Mouse (Mus musculus): ENCODE results near the gene Hspa1b.

DNA sequence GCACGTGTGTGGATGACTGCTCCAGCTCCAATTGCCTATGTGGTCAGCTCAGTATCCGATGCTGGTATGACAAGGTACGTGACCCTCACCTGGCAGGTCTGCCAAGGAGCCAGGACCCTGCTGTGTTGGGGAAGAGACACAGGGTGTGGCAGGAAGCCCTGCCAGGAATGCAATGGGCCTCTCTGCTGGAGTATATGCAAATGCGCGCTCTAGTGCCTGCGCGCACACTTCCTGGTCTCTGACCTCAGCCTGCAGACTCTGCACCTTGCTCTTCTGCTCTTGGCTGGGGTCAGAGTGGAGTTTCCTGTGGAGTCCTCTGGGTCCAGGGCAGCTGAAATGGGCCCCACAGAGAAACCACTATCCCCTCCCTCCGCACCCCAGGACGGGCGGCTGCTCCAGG, 48.1 kb downstream of the Hspa1b start:
- no peak for TF ChIP-seq ZC3H11A (IDR thresholded peaks at IDR 0.05; ENCODE audit: low read depth, low read length)
- no peak for TF ChIP-seq CTCF (conservative IDR thresholded peaks at IDR 0.05 in 1 of 2, IDR thresholded peaks at IDR 0.05 in 1 of 2; ENCODE audit: low read depth in 2 of 2, low read length in 2 of 2)
